Mouse (Mus musculus) right cerebral cortex, postnatal 25 days (tissue): Measurements from ENCODE around the gene Caln1.

Source experiments
- DNase-seq: peaks from one replicate; pipeline ENCODE4 v3.0.0; 2022

Gene Caln1

GRCm38 (mm10) chr5:130395142-130395541, 25.9 kb downstream of the Caln1 start:
- no peak for DNase-seq

GRCm38 (mm10) chr5:130400136-130400917, 31.1 kb downstream of the Caln1 start:
- no peak for DNase-seq

GRCm38 (mm10) chr5:130405201-130405600, 35.9 kb downstream of the Caln1 start:
- peak; percentile 40 for DNase-seq

GRCm38 (mm10) chr5:130409706-130410105, 40.5 kb downstream of the Caln1 start:
- no peak for DNase-seq

- peak; percentile 15 for DNase-seq
These were observed 42.3 kb downstream of the Caln1 start for GRCm38 (mm10) chr5:130411516-130411915.

GRCm38 (mm10) chr5:130447438-130447837, 78.2 kb downstream of the Caln1 start:
- no peak for DNase-seq

GRCm38 (mm10) chr5:130448491-130448890, 79.2 kb downstream of the Caln1 start:
- DNase-seq = peak; percentile 63

GRCm38 (mm10) chr5:130448931-130449856, 79.9 kb downstream of the Caln1 start:
- DNase-seq = peak; percentile 81

GRCm38 (mm10) chr5:130450031-130450541, 80.8 kb downstream of the Caln1 start:
- peak; percentile 49 for DNase-seq

- no peak for DNase-seq
These were observed 88.8 kb downstream of the Caln1 start for GRCm38 (mm10) chr5:130458076-130458475.

- no peak for DNase-seq
These were observed 103.0 kb downstream of the Caln1 start for GRCm38 (mm10) chr5:130472209-130472608.

GRCm38 (mm10) chr5:130474876-130475275, 105.6 kb downstream of the Caln1 start:
- no peak for DNase-seq

- DNase-seq = no peak
These were observed 107.5 kb downstream of the Caln1 start for GRCm38 (mm10) chr5:130476741-130477140.

- DNase-seq = no peak
These were observed 111.0 kb downstream of the Caln1 start for GRCm38 (mm10) chr5:130480290-130480689.

GRCm38 (mm10) chr5:130491471-130491870, 122.2 kb downstream of the Caln1 start:
- DNase-seq = no peak

GRCm38 (mm10) chr5:130492305-130492704, 123.0 kb downstream of the Caln1 start:
- DNase-seq = no peak

- DNase-seq = no peak
These were observed 133.3 kb downstream of the Caln1 start for GRCm38 (mm10) chr5:130502541-130502940.

GRCm38 (mm10) chr5:130504891-130505290, 135.6 kb downstream of the Caln1 start:
- DNase-seq = no peak

GRCm38 (mm10) chr5:130510516-130510915, 141.3 kb downstream of the Caln1 start:
- no peak for DNase-seq

GRCm38 (mm10) chr5:130515395-130515794, 146.1 kb downstream of the Caln1 start:
- no peak for DNase-seq

- DNase-seq = no peak
These were observed 151.3 kb downstream of the Caln1 start for GRCm38 (mm10) chr5:130520527-130520926.

- no peak for DNase-seq
These were observed 158.2 kb downstream of the Caln1 start for GRCm38 (mm10) chr5:130527416-130527815.

- DNase-seq = no peak
These were observed 178.2 kb downstream of the Caln1 start for GRCm38 (mm10) chr5:130547496-130547895.

GRCm38 (mm10) chr5:130553916-130554315, 184.7 kb downstream of the Caln1 start:
- DNase-seq = no peak
